8 mouse cellular contexts compared by ENCODE assay signal in the genomic region with DNA sequence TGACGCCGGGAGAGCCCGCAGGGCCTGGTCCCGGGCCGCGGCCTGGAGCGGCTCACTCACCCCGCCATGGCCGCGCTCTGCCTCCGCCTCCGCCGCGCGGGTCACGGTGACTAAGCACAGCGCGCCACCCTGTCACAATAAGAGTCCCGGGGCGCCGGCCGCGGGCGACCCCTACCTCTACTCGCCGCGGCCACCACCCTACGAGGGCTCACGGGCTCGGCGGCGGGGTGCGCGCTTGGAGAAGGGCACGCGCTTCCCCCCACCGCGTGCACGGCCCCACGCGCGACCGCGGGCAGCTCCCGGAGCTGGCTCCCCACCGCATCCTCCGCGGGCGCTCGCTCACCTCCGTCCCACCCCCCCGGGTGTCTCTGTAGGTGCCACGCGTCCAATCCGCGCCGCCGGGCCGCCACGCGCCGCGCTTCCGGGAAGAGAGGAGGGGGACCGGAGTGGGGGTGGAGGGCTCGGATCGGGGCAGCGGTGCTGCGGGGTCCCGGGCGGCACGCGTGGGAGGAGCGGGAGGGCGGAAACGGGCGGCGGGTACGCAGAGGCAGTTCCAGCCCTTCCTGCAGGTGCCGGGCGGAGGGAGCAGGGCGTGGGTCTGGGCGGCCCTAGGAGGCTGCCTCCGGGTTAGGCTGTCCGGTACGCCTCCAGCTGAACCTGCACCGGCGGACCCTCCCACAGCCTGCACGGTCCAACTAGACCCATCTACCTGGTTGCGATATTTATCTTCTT. TPM values are rescaled to one million over a fixed set of nuclear protein-coding genes. Genes with fewer than 3 reads are reported as not detected.
DNase-seq lines count a peak whose midpoint lies in the region; ATAC-seq and TF ChIP-seq lines count a peak whose summit lies in the region.

A gene (minus strand): TSS at position 629 of the 732 bp plus-strand sequence.

- WGBS in heart, embryonic 12.5 days: under 1% methylated on average over 85 of the region's 90 CpGs
- 0% methylated on average over 74 of the region's 90 CpGs for WGBS in kidney, postnatal 0 days
- WGBS in liver, embryonic 13.5 days (ENCODE audit: insufficient replicate concordance): under 1% methylated on average over 80 of the region's 90 CpGs
- WGBS in stomach, embryonic 15.5 days: under 1% methylated on average over 75 of the region's 90 CpGs

- peak; percentile 92 for ATAC-seq in heart, embryonic 12.5 days (ENCODE audit: insufficient number of reproducible peaks, low FRiP score)
- peak; percentile 84 for ATAC-seq in kidney, postnatal 0 days (replicated peaks; ENCODE audit: low FRiP score, low read depth)
- ATAC-seq in liver, embryonic 13.5 days (ENCODE audit: low read depth): peak; percentile 87
- peak; percentile 86 for ATAC-seq in stomach, embryonic 15.5 days (ENCODE audit: insufficient read depth, low FRiP score, low read depth)

- peak within 1 kb of the TSS; percentile 97 for H3K27ac ChIP-seq in heart, embryonic 12.5 days (ENCODE audit: poor library complexity, severe bottlenecking)
- H3K27ac ChIP-seq in kidney, postnatal 0 days: peak within 1 kb of the TSS; percentile 92
- peak within 1 kb of the TSS; percentile 97 for H3K27ac ChIP-seq in liver, embryonic 13.5 days
- H3K27ac ChIP-seq in stomach, embryonic 15.5 days: peak within 1 kb of the TSS; percentile 93

- peak within 1 kb of the TSS; percentile 99 for H3K4me3 ChIP-seq in erythroblast, embryonic 14.5 days (replicated peaks)
- peak within 1 kb of the TSS; percentile 89 for H3K4me3 ChIP-seq in heart, embryonic 12.5 days
- peak within 1 kb of the TSS; percentile 97 for H3K4me3 ChIP-seq in kidney, postnatal 0 days (replicated peaks; ENCODE audit: low read depth, low read length)
- H3K4me3 ChIP-seq in liver, embryonic 13.5 days (replicated peaks): peak within 1 kb of the TSS; percentile 98
- H3K4me3 ChIP-seq in stomach, embryonic 15.5 days (replicated peaks): peak within 1 kb of the TSS; percentile 78

- peaks cover 26% of the 10 kb centered on the region for H3K27me3 ChIP-seq in erythroblast, embryonic 14.5 days (ENCODE audit: control insufficient read depth)
- peaks cover 19% of the 10 kb centered on the region for H3K27me3 ChIP-seq in heart, embryonic 12.5 days (replicated peaks)
- peaks cover 11% of the 10 kb centered on the region for H3K27me3 ChIP-seq in kidney, postnatal 0 days (ENCODE audit: insufficient read depth, low read length)
- H3K27me3 ChIP-seq in liver, embryonic 13.5 days: peaks cover 24% of the 10 kb centered on the region
- H3K27me3 ChIP-seq in stomach, embryonic 15.5 days (replicated peaks): peaks cover 13% of the 10 kb centered on the region

- peak; percentile 79 to 85 for DNase-seq in B cell, adult 2 months
- peak; percentile 84 for DNase-seq in brain, adult 2 months (ENCODE audit: low read depth, low spot score)
- peak; percentile 90 for DNase-seq in kidney, postnatal 0 days (ENCODE audit: low spot score)
- DNase-seq in liver, embryonic 13.5 days: peak; percentile 79
- peak; percentile 85 for DNase-seq in neural tube, embryonic 10.5 days (ENCODE audit: extremely low spot score, low spot score)

- peaks cover 58% of the 10 kb centered on the region for H3K4me1 ChIP-seq in erythroblast, embryonic 14.5 days (ENCODE audit: control insufficient read depth)
- peaks cover 21% of the 10 kb centered on the region for H3K4me1 ChIP-seq in heart, embryonic 12.5 days (replicated peaks)
- peaks cover 12% of the 10 kb centered on the region for H3K4me1 ChIP-seq in kidney, postnatal 0 days (replicated peaks; ENCODE audit: insufficient read depth, low read length)
- peaks cover 52% of the 10 kb centered on the region for H3K4me1 ChIP-seq in liver, embryonic 13.5 days (replicated peaks)
- peaks cover 18% of the 10 kb centered on the region for H3K4me1 ChIP-seq in stomach, embryonic 15.5 days

- H3K36me3 ChIP-seq in erythroblast, embryonic 14.5 days (ENCODE audit: control insufficient read depth): peaks cover 35% of the 10 kb centered on the region
- peaks cover 30% of the 10 kb centered on the region for H3K36me3 ChIP-seq in heart, embryonic 12.5 days
- H3K36me3 ChIP-seq in kidney, postnatal 0 days (ENCODE audit: insufficient read depth, low read length): peaks cover 7% of the 10 kb centered on the region
- H3K36me3 ChIP-seq in liver, embryonic 13.5 days: peaks cover 33% of the 10 kb centered on the region
- peaks cover under 1% of the 10 kb centered on the region; the same call in 1 of the 2 replicates for H3K36me3 ChIP-seq in stomach, embryonic 15.5 days

- H3K9me3 ChIP-seq in erythroblast, embryonic 14.5 days (ENCODE audit: control insufficient read depth, low read length): peaks cover 16% of the 10 kb centered on the region
- H3K9me3 ChIP-seq in heart, embryonic 12.5 days (replicated peaks): no peaks in the 10 kb centered on the region
- H3K9me3 ChIP-seq in kidney, postnatal 0 days (replicated peaks; ENCODE audit: low read length): no peaks in the 10 kb centered on the region
- H3K9me3 ChIP-seq in liver, embryonic 13.5 days (replicated peaks): no peaks in the 10 kb centered on the region
- H3K9me3 ChIP-seq in stomach, embryonic 15.5 days: no peaks in the 10 kb centered on the region

- no peak for TF ChIP-seq CTCF in kidney, postnatal 0 days (IDR thresholded peaks at IDR 0.05; ENCODE audit: low read depth)

- peak within 1 kb of the TSS; percentile 81 for H3K4me2 ChIP-seq in heart, embryonic 12.5 days
- H3K4me2 ChIP-seq in kidney, postnatal 0 days (ENCODE audit: low read length): peak within 1 kb of the TSS; percentile 86
- H3K4me2 ChIP-seq in liver, embryonic 13.5 days: peak within 1 kb of the TSS; percentile 94
- H3K4me2 ChIP-seq in stomach, embryonic 15.5 days: peak within 1 kb of the TSS; percentile 69

- H3K9ac ChIP-seq in heart, embryonic 12.5 days: peak within 1 kb of the TSS; percentile 97
- peak within 1 kb of the TSS; percentile 95 for H3K9ac ChIP-seq in kidney, postnatal 0 days (ENCODE audit: low read depth, low read length)
- peak within 1 kb of the TSS; percentile 100 for H3K9ac ChIP-seq in liver, embryonic 13.5 days
- H3K9ac ChIP-seq in stomach, embryonic 15.5 days: peak within 1 kb of the TSS; percentile 94

RNA-seq across cellular contexts. Expression of the gene that starts here (rescaled TPM):
- polyA plus RNA-seq in erythroblast, embryonic 14.5 days (2012): 4.2 and 5.2 TPM in 2 replicates
- polyA plus RNA-seq in heart, embryonic 12.5 days (2016; fragmentation: Nextera tagmentation; extraction: Ambion mirVana): 46.7 and 49.6 TPM in 2 replicates
- polyA plus RNA-seq in kidney, postnatal 0 days (2015; fragmentation: Nextera tagmentation; extraction: Ambion mirVana): 49.3 and 50.8 TPM in 2 replicates
- 31.9 TPM in 2 replicates for polyA plus RNA-seq in liver, embryonic 13.5 days (2015; fragmentation: Nextera tagmentation; extraction: Ambion mirVana)
- polyA plus RNA-seq in stomach, embryonic 15.5 days (2015; fragmentation: Nextera tagmentation; extraction: Ambion mirVana): 61.1 and 61.6 TPM in 2 replicates

Comparison
In these comparisons a context has a peak if more than half of its experiments do, and no peak if none do; other contexts are left out.
1. Peak in every context shown above with its lines: DNase-seq, ATAC-seq, H3K4me3 ChIP-seq and H3K27ac ChIP-seq.